8 mouse cellular contexts compared by ENCODE assay signal in genomic region chr19:27216318-27216717, GRCm38 (mm10). TPM values are rescaled to one million over a fixed set of nuclear protein-coding genes. Genes with fewer than 3 reads are reported as not detected.
DNase-seq lines count a peak whose midpoint lies in the region; ATAC-seq lines count a peak whose summit lies in the region.

Gene Vldlr (plus strand): TSS chr19:27216484.

- peak within 1 kb of the TSS; percentile 88 for H3K4me2 ChIP-seq in hindbrain, embryonic 15.5 days

- no peaks in the 10 kb centered on the region for H3K36me3 ChIP-seq in erythroblast, embryonic 14.5 days (ENCODE audit: control insufficient read depth)
- no peaks in the 10 kb centered on the region for H3K36me3 ChIP-seq in hindbrain, embryonic 15.5 days

- peak within 1 kb of the TSS; percentile 53 for H3K4me3 ChIP-seq in erythroblast, embryonic 14.5 days (replicated peaks)
- H3K4me3 ChIP-seq in hindbrain, embryonic 15.5 days, result peak within 1 kb of the TSS; percentile 86

- H3K9ac ChIP-seq in hindbrain, embryonic 15.5 days, result peak within 1 kb of the TSS; percentile 62

- intact Hi-C loops in left cerebral cortex, postnatal 4 days (cut with DNase I), result loop anchor here (5.0 to 10.0 kb wide), 3 partner anchors 94 to 329 kb away; partner anchors contain the start of gene Gm815

- peaks cover 41% of the 10 kb centered on the region for H3K27me3 ChIP-seq in erythroblast, embryonic 14.5 days (ENCODE audit: control insufficient read depth)
- peaks cover 6% of the 10 kb centered on the region; the same call in 1 of the 2 replicates for H3K27me3 ChIP-seq in hindbrain, embryonic 15.5 days

- H3K9me3 ChIP-seq in erythroblast, embryonic 14.5 days (ENCODE audit: control insufficient read depth, low read length), result no peaks in the 10 kb centered on the region
- H3K9me3 ChIP-seq in hindbrain, embryonic 15.5 days, result no peaks in the 10 kb centered on the region

- no peak for ATAC-seq in erythroblast, adult 5-6 weeks (replicated peaks; ENCODE audit: low FRiP score, poor library complexity, severe bottlenecking)
- peak; percentile 2; the same call in 1 of the 2 replicates for ATAC-seq in hindbrain, embryonic 15.5 days (ENCODE audit: low FRiP score, low read depth)

- 2% methylated on average over 11 of the region's 11 CpGs for WGBS in hindbrain, embryonic 15.5 days

- no peak for DNase-seq in adrenal gland, postnatal 36 days
- no peak for DNase-seq in gastrocnemius, adult 18-20 months (ENCODE audit: low spot score)
- peak; percentile 12 for DNase-seq in left cerebral cortex, postnatal 4 days
- DNase-seq in right cerebral cortex, postnatal 10 days (ENCODE audit: low spot score in 2 of 2), result peak; percentile 59 to 73
- DNase-seq in cerebellum, adult 8-10 months, result no peak

- peak within 1 kb of the TSS; percentile 93 for H3K27ac ChIP-seq in hindbrain, embryonic 15.5 days (replicated peaks)

- no peaks in the 10 kb centered on the region for H3K4me1 ChIP-seq in erythroblast, embryonic 14.5 days (ENCODE audit: control insufficient read depth)
- peaks cover 34% of the 10 kb centered on the region for H3K4me1 ChIP-seq in hindbrain, embryonic 15.5 days (replicated peaks)

RNA-seq across cellular contexts. Expression of gene Vldlr, which starts in this region (rescaled TPM):
- not detected in 2 replicates for polyA plus RNA-seq in erythroblast, embryonic 14.5 days (2012)
- total RNA-seq in erythroblast, adult 5-6 weeks (2015; ENCODE audit: low replicate concordance), result not detected in 2 replicates
- 0.14 and 3.7 TPM in 2 replicates for total RNA-seq in erythroblast, adult 5-6 weeks (2017; ENCODE audit: low replicate concordance)
- 10 to 100 TPM; 24.5 to 29.1 TPM for total RNA-seq in adrenal gland, postnatal 36 days (2021)
- 100 to 1,000 TPM in 1 of 2 experiments, 10 to 100 TPM in 1; 99.4 to 104 TPM for total RNA-seq in gastrocnemius, adult 18-20 months (2021)
- 27.0 and 30.7 TPM in 2 replicates for polyA plus RNA-seq in hindbrain, embryonic 15.5 days (2015; fragmentation: Nextera tagmentation; extraction: Ambion mirVana)
- total RNA-seq in left cerebral cortex, postnatal 4 days (2021), result 10 to 100 TPM; 75.7 to 78.7 TPM

Comparison
In these comparisons a context has a peak if more than half of its experiments do, and no peak if none do; other contexts are left out.
1. RNA of gene Vldlr (total RNA-seq): 99.4 to 104 TPM in gastrocnemius, adult 18-20 months, 75.7 to 78.7 TPM in left cerebral cortex, postnatal 4 days and 24.5 to 29.1 TPM in adrenal gland, postnatal 36 days; 0.14 to 3.7 TPM in erythroblast, adult 5-6 weeks; every median in the first group is over 4 times any median in the second.
2. RNA of gene Vldlr (polyA plus RNA-seq): 27.0 to 30.7 TPM in hindbrain, embryonic 15.5 days; not detected in erythroblast, embryonic 14.5 days; every median in the first group is over 10 times any median in the second.
3. DNase-seq: peak in left cerebral cortex, postnatal 4 days (single experiment) and right cerebral cortex, postnatal 10 days (2 of 2); none in adrenal gland, postnatal 36 days (0 of 2), gastrocnemius, adult 18-20 months (single experiment) and cerebellum, adult 8-10 months (single experiment).